Comparison of ENCODE assay signal across 19 mouse cellular contexts in the genomic region with DNA sequence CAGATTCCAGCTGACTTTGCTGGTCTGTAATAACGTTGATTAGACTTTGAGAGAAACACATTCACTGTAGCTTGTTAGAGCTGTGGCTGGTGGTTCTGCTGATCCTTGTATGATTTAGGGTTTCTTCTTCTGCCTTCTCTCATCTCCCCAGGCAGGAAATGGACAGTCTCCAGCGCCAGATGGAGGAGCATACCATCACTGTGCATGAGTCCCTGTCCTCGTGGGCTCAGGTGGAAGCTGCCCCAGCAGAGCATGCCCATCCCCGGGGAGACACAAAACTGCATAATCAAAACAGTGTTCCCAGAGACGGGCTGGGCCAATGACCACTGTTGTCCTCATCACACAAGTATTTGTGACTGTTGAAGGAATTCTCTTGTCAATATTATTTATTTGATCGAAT. TPM values are rescaled to one million over a fixed set of nuclear protein-coding genes. Genes with fewer than 3 reads are reported as not detected.
DNase-seq lines count a peak whose midpoint lies in the region; ATAC-seq lines count a peak whose summit lies in the region.
"Had no signal": no experiment of that assay in that cellular context is flagged by ENCODE, and none has a peak within 500 bp of the region (broad histone marks: within the 10 kb centered on the region; RNA-seq: fewer than 3 reads in every experiment).

No protein-coding gene starts in this region.

- no peak overlapping the region for H3K4me3 ChIP-seq in midbrain, embryonic 10.5 days
- H3K4me3 ChIP-seq: forebrain, embryonic 15.5 days; heart, embryonic 13.5 days; hindbrain, embryonic 15.5 days had no signal

- ATAC-seq in cerebellum, adult (ENCODE audit: insufficient number of reproducible peaks, low FRiP score, low TSS enrichment), result peak; percentile 93
- ATAC-seq: CD4-positive, CD25-positive, alpha-beta regulatory T cell, adult 4 months; forebrain, embryonic 15.5 days; intestine, postnatal 0 days had no signal

- 89% methylated on average over 6 of the region's 6 CpGs for WGBS in midbrain, embryonic 10.5 days

- no peaks in the 10 kb centered on the region for H3K4me1 ChIP-seq in midbrain, embryonic 10.5 days
- H3K4me1 ChIP-seq: forebrain, embryonic 15.5 days; heart, embryonic 13.5 days; hindbrain, embryonic 15.5 days had no signal

- no peaks in the 10 kb centered on the region for H3K9me3 ChIP-seq in midbrain, embryonic 10.5 days (replicated peaks)
- H3K9me3 ChIP-seq: forebrain, embryonic 15.5 days; G1E; heart, embryonic 13.5 days; hindbrain, embryonic 15.5 days had no signal

- no peak overlapping the region for H3K27ac ChIP-seq in midbrain, embryonic 10.5 days (replicated peaks)
- H3K27ac ChIP-seq: forebrain, embryonic 15.5 days; heart, embryonic 13.5 days; hindbrain, embryonic 15.5 days had no signal

- no peak for DNase-seq in cerebellum, postnatal 4 days (ENCODE audit: low spot score in 2 of 2)
- peak; percentile 67 for DNase-seq in cerebellum, adult 11 months
- DNase-seq in cerebellum, adult 8-10 months, result peak; percentile 74
- peak; percentile 27 for DNase-seq in cerebellum, postnatal 14 days
- no peak for DNase-seq in frontal cortex, adult 2 months (ENCODE audit: extremely low spot score in 1 of 2, low spot score in 1 of 2)
- no peak for DNase-seq in yolk sac, embryonic 10.5 days (ENCODE audit: low spot score)
- DNase-seq in midbrain, embryonic 10.5 days (ENCODE audit: low spot score), result no peak
- DNase-seq: adrenal gland, postnatal 10 days; B cell, adult 2 months; gastrocnemius, postnatal 14 days; heart, postnatal 36 days; kidney, adult 8-10 months had no signal

- no peaks in the 10 kb centered on the region for H3K27me3 ChIP-seq in midbrain, embryonic 10.5 days (ENCODE audit: low read depth, poor library complexity, severe bottlenecking)
- H3K27me3 ChIP-seq: forebrain, embryonic 15.5 days; heart, embryonic 13.5 days; hindbrain, embryonic 15.5 days had no signal

- peaks cover 80% of the 10 kb centered on the region for H3K36me3 ChIP-seq in midbrain, embryonic 10.5 days

RNA-seq across cellular contexts. Expression of gene Ankle2, which starts 8.0 kb away (rescaled TPM):
- polyA plus RNA-seq in frontal cortex, adult 2 months (2012; rRNA removed), result 16.2 and 20.4 TPM in 2 replicates
- polyA plus RNA-seq in midbrain, embryonic 10.5 days (2016; fragmentation: Nextera tagmentation; extraction: Ambion mirVana), result 30.9 and 31.2 TPM in 2 replicates

RNA-seq across cellular contexts. Expression of gene Golga3, which starts 46.3 kb away (rescaled TPM):
- 17.9 and 20.8 TPM in 2 replicates for polyA plus RNA-seq in frontal cortex, adult 2 months (2012; rRNA removed)
- polyA plus RNA-seq in midbrain, embryonic 10.5 days (2016; fragmentation: Nextera tagmentation; extraction: Ambion mirVana), result 16.4 and 18.3 TPM in 2 replicates

RNA-seq across cellular contexts. Expression of gene Pgam5, which starts 47.0 kb away (rescaled TPM):
- polyA plus RNA-seq in frontal cortex, adult 2 months (2012; rRNA removed), result 48.7 and 51.8 TPM in 2 replicates
- polyA plus RNA-seq in midbrain, embryonic 10.5 days (2016; fragmentation: Nextera tagmentation; extraction: Ambion mirVana), result 99.3 and 104 TPM in 2 replicates

Comparison
In these comparisons a context has a peak if more than half of its experiments do, and no peak if none do; other contexts are left out.
1. DNase-seq: peak in cerebellum, adult 11 months (single experiment), cerebellum, adult 8-10 months (single experiment) and cerebellum, postnatal 14 days (2 of 2); none in cerebellum, postnatal 4 days (0 of 2), frontal cortex, adult 2 months (0 of 2), yolk sac, embryonic 10.5 days (single experiment) and midbrain, embryonic 10.5 days (single experiment).